Mouse (Mus musculus): ENCODE results near the gene Ganc. TPM values are rescaled to one million over a fixed set of nuclear protein-coding genes. Genes with fewer than 3 reads are reported as not detected.

The Ganc gene
- polyA plus RNA-seq, 1 experiment from 2014 or later = 7.8 TPM

DNA sequence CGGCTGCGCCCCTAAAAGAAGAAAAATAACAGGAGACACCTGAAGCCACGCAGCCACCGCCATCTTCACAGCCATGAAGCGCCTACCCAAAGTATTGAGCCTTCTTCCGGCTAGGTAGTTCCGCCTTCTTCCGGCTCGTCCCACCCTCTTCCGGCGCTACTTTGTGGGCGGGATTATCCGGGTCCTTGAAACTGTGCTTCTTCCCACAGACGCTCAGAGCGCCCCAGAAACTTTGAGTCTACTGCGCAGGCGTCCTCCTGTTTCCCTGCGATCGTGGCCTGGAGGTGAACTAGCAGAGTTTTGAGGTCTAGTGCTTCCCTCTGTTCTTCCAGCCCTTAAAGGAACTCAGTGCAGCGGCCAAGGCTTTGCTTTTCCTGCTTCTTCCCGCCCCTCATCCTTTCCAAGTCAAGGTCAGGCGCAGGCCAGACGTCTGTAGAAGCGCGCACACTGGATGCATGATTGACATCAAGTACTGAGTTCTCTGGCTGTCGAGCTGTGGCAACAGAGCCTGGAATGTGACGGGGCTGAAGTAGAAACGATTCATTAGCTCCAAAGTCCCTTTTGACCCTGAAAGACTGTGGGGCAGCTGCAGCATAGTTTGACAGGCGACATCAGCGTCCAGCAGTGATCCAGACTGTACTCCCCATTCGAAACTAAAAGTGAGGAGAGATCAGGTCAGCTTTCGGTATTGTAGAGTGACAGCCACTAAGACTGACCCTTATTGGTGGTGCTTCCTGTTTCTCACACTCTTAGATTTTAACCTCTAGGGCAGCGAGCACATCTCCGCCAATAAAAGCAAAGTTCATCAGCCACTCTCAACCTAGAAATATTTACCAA, 508 bp downstream of the Ganc start, which contains the start of gene Tmem87a:
TSS of gene Tmem87a (minus strand) at position 128 of the 837 bp plus-strand sequence.
- peaks cover 25% of the 10 kb centered on the region for H3K4me1 ChIP-seq
- peak within 1 kb of the TSS; percentile 92 for H3K27ac ChIP-seq (replicated peaks)

GRCm38 (mm10) chr2:120404823-120405765, 1.4 kb downstream of the Ganc start:
- H3K27me3 ChIP-seq = no peaks in the 10 kb centered on the region
- H3K9ac ChIP-seq (replicated peaks) = peak overlapping the region; percentile 85
- no peaks in the 10 kb centered on the region for H3K9me3 ChIP-seq
- H3K4me2 ChIP-seq (replicated peaks) = peak overlapping the region; percentile 64
- no peaks in the 10 kb centered on the region; the same call in 1 of the 2 replicates for H3K36me3 ChIP-seq
- peak overlapping the region; percentile 78 for H3K4me3 ChIP-seq
- WGBS = 39% methylated on average over 14 of the region's 14 CpGs
- peak overlapping the region; percentile 92; the same call in 1 of the 2 replicates for H3K27ac ChIP-seq (replicated peaks)
- H3K4me1 ChIP-seq = peaks cover 25% of the 10 kb centered on the region
- ATAC-seq (replicated peaks) = no peak

More for the DNA sequence above, 508 bp downstream of the Ganc start, which contains the start of gene Tmem87a:
- no peaks in the 10 kb centered on the region for H3K9me3 ChIP-seq
- peak within 1 kb of the TSS; percentile 78 for H3K4me3 ChIP-seq
- peak within 1 kb of the TSS; percentile 85 for H3K9ac ChIP-seq (replicated peaks)
- no peaks in the 10 kb centered on the region for H3K27me3 ChIP-seq
- WGBS = 1% methylated on average over 34 of the region's 34 CpGs
- H3K36me3 ChIP-seq = no peaks in the 10 kb centered on the region; the same call in 1 of the 2 replicates
- H3K4me2 ChIP-seq (replicated peaks) = peak within 1 kb of the TSS; percentile 64
- ATAC-seq (replicated peaks) = peak; percentile 100

GRCm38 (mm10) chr2:120411096-120411628, 7.5 kb downstream of the Ganc start:
- Histone ChIP-seq H3K4me3 (no peak overlapping the region), H3K4me2 (replicated peaks) (no peak overlapping the region), H3K27me3 (no peaks in the 10 kb centered on the region), H3K27ac (replicated peaks) (no peak overlapping the region), H3K9me3 (no peaks in the 10 kb centered on the region), H3K4me1 (0 out of 2 replicates have a peak, but pooled peaks cover 12% of the 10 kb centered on the region), H3K9ac (replicated peaks) (no peak overlapping the region), H3K36me3 (no peaks in the 10 kb centered on the region)
- WGBS = 91% methylated on average over 3 of the region's 3 CpGs
- no peak for ATAC-seq (replicated peaks)

DNA sequence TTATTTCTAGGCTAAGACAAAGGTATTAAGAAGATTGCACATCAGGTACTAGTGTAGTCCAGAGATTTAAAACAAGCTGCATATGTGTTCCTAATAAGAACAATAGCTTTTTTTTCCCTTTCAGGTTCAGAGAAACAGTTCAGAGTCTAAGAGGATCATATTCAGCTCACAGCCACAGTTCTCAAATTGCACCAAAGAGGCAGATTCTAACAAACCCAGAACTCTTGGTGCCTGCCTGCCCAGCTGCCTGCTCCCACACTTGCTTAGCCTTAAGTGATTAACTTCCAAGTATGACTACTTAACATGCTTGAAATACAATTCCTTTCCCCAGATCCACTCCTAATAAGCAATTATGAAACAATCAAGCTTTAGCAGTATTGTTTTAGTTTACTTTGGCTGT, 10.4 kb downstream of the Ganc start:
- Histone ChIP-seq H3K4me1 (0 out of 2 replicates have a peak, but pooled peaks cover 12% of the 10 kb centered on the region), H3K4me2 (replicated peaks) (no peak overlapping the region), H3K9ac (replicated peaks) (no peak overlapping the region), H3K27ac (replicated peaks) (peak overlapping the region; percentile 77), H3K4me3 (no peak overlapping the region), H3K9me3 (no peaks in the 10 kb centered on the region), H3K36me3 (no peaks in the 10 kb centered on the region), H3K27me3 (no peaks in the 10 kb centered on the region)
- no peak for ATAC-seq (replicated peaks)

- H3K4me1 ChIP-seq = 0 out of 2 replicates have a peak, but pooled peaks cover 12% of the 10 kb centered on the region
- H3K9ac ChIP-seq (replicated peaks) = no peak overlapping the region
- H3K27ac ChIP-seq (replicated peaks) = peak overlapping the region; percentile 77
- WGBS = 38% methylated on average over 1 of the region's 1 CpGs
- H3K4me2 ChIP-seq (replicated peaks) = no peak overlapping the region
- H3K9me3 ChIP-seq = no peaks in the 10 kb centered on the region
- ATAC-seq (replicated peaks) = no peak
- no peaks in the 10 kb centered on the region for H3K36me3 ChIP-seq
- H3K27me3 ChIP-seq = no peaks in the 10 kb centered on the region
- no peak overlapping the region for H3K4me3 ChIP-seq
These were observed 11.2 kb downstream of the Ganc start for GRCm38 (mm10) chr2:120414738-120415414.

DNA sequence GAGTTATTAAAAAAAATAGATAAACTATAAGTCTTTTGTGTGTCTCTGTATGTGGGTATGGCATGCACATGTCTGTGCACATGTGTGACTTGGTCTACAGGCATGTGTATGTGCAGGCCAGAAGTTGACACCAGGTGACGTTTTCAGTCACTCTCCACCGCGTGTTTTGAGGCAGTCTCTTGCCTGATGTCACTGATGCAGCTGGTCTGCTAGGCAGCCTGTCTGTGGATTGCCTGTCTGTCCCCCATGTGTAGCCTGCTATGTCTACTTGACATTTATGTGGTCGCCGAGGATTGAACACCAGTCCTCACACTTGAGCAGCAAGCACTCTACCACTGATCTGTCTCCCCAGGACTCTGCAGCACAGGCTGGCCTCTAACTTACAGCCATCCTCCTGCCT, 20.7 kb downstream of the Ganc start:
- H3K9me3 ChIP-seq = no peaks in the 10 kb centered on the region
- H3K36me3 ChIP-seq = no peaks in the 10 kb centered on the region
- no peak for ATAC-seq (replicated peaks)
- no peak overlapping the region for H3K4me3 ChIP-seq
- H3K4me1 ChIP-seq = no peaks in the 10 kb centered on the region
- H3K9ac ChIP-seq (replicated peaks) = no peak overlapping the region
- no peaks in the 10 kb centered on the region for H3K27me3 ChIP-seq
- 89% methylated on average over 5 of the region's 5 CpGs for whole genome bisulfite sequencing
- no peak overlapping the region for H3K27ac ChIP-seq (replicated peaks)
- H3K4me2 ChIP-seq (replicated peaks) = no peak overlapping the region

- H3K27ac ChIP-seq (replicated peaks) = no peak overlapping the region
- no peak overlapping the region for H3K9ac ChIP-seq (replicated peaks)
- no peaks in the 10 kb centered on the region for H3K27me3 ChIP-seq
- no peaks in the 10 kb centered on the region for H3K9me3 ChIP-seq
- no peaks in the 10 kb centered on the region for H3K36me3 ChIP-seq
- 97% methylated on average over 1 of the region's 1 CpGs for WGBS
- H3K4me2 ChIP-seq (replicated peaks) = no peak overlapping the region
- no peaks in the 10 kb centered on the region for H3K4me1 ChIP-seq
- ATAC-seq (replicated peaks) = no peak
- no peak overlapping the region for H3K4me3 ChIP-seq
These were observed 40.8 kb downstream of the Ganc start for GRCm38 (mm10) chr2:120444486-120444885.

DNA sequence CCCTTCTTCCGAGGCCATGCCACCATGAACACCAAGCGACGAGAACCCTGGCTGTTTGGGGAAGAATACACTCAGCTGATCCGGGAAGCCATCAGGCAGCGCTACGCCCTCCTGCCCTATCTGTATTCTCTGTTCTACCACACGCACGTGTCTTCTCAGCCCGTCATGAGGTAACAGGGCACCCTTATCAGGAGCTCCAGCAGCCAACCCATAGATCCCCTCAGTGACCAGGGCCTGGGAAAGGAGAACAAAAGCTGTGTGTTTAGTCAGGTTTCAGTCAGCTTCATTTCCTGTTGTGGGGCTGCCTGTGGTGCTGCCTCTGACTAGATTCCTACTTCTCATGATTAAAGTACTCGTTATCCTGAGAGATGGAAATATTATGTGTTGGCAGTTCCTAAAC, 42.7 kb downstream of the Ganc start:
- Histone ChIP-seq H3K9ac (replicated peaks) (no peak overlapping the region), H3K9me3 (no peaks in the 10 kb centered on the region), H3K36me3 (no peaks in the 10 kb centered on the region), H3K4me2 (replicated peaks) (no peak overlapping the region), H3K4me1 (no peaks in the 10 kb centered on the region), H3K4me3 (no peak overlapping the region), H3K27me3 (no peaks in the 10 kb centered on the region), H3K27ac (replicated peaks) (no peak overlapping the region)
- WGBS = 82% methylated on average over 10 of the region's 10 CpGs
- no peak for ATAC-seq (replicated peaks)

GRCm38 (mm10) chr2:120447306-120447705, 43.6 kb downstream of the Ganc start:
- Histone ChIP-seq H3K4me3 (no peak overlapping the region), H3K9ac (replicated peaks) (no peak overlapping the region), H3K4me1 (no peaks in the 10 kb centered on the region), H3K9me3 (no peaks in the 10 kb centered on the region), H3K36me3 (no peaks in the 10 kb centered on the region), H3K27ac (replicated peaks) (no peak overlapping the region), H3K4me2 (replicated peaks) (no peak overlapping the region), H3K27me3 (no peaks in the 10 kb centered on the region)
- no peak for ATAC-seq (replicated peaks)
- 95% methylated on average over 1 of the region's 1 CpGs for WGBS

DNA sequence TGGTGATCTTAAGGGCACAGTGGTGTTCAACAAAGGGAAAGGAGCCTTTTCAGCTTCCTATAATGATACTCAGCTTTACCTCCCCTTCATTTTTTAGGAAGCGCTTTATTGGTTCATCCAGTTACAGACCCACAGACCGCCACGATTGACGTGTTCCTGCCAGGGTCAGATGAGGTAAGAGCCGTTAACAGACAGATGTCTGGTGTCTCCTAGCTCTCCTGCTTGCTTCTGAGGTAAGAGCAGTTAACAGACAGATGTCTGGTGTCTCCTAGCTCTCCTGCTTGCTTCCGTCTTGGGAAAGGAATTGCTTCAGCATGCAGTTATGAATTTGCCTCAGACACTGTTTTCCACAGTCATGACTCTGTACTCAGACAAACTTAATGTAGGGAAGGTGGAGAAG, 47.0 kb downstream of the Ganc start:
- 56% methylated on average over 6 of the region's 6 CpGs for WGBS

DNA sequence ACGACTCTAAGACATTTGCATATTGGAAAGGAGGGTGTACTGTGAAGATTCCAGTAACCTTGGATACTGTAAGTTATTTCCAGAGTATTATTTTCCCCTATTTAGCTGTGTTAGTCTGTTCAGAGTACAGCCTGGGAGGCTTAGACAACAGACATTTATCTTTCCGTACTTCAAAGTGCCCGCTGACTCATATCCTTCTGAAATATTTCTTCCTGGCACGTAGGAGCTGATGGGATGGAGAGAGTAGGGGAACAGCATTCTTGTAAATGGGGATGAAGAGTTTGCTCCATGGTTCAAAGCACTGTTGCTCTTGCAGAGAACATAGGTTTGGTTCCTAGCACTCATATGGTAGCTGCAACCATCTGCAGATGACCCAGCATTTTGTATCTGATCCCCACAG, 48.9 kb downstream of the Ganc start:
- H3K27me3 ChIP-seq = no peaks in the 10 kb centered on the region
- no peak for ATAC-seq (replicated peaks)
- H3K4me3 ChIP-seq = no peak overlapping the region
- H3K4me1 ChIP-seq = no peaks in the 10 kb centered on the region
- H3K9ac ChIP-seq (replicated peaks) = no peak overlapping the region
- no peak overlapping the region for H3K27ac ChIP-seq (replicated peaks)
- H3K36me3 ChIP-seq = no peaks in the 10 kb centered on the region
- WGBS = 85% methylated on average over 4 of the region's 4 CpGs
- H3K4me2 ChIP-seq (replicated peaks) = no peak overlapping the region
- no peaks in the 10 kb centered on the region for H3K9me3 ChIP-seq

More for the DNA sequence above, 47.0 kb downstream of the Ganc start:
- Histone ChIP-seq H3K4me1 (no peaks in the 10 kb centered on the region), H3K4me3 (no peak overlapping the region), H3K27me3 (no peaks in the 10 kb centered on the region), H3K27ac (replicated peaks) (no peak overlapping the region), H3K9ac (replicated peaks) (no peak overlapping the region), H3K4me2 (replicated peaks) (no peak overlapping the region), H3K36me3 (no peaks in the 10 kb centered on the region), H3K9me3 (no peaks in the 10 kb centered on the region)
- ATAC-seq (replicated peaks) = no peak
